Mouse (Mus musculus) embryonic facial prominence, embryonic 15.5 days (tissue): Measurements from ENCODE around the gene Mrps2. TPM values are rescaled to one million over a fixed set of nuclear protein-coding genes. Genes with fewer than 3 reads are reported as not detected.

ENCODE experiments used
- ATAC-seq: fragments of 200-750 bp; cut with Nextera tagmentation; 2 replicates; pipeline ENCODE4 v1.8.0; 2017; ENCODE audit warnings: low read depth, moderate TSS enrichment; ENCODE audit not compliant: insufficient number of reproducible peaks, low FRiP score, low TSS enrichment
- H3K27ac ChIP-seq: fragments of 300-500 bp; sonication (generic); replicated peaks from 2 replicates; pipeline ENCODE4 v1.5.1; 2015; ENCODE audit warnings: mild to moderate bottlenecking, inconsistent platforms
- H3K27me3 ChIP-seq: fragments of 300-500 bp; sonication (generic); 2 replicates; pipeline ENCODE4 v1.6.1; 2015; ENCODE audit warnings: inconsistent platforms
- H3K36me3 ChIP-seq: fragments of 300-500 bp; sonication (generic); 2 replicates; pipeline ENCODE4 v1.6.1; 2015; ENCODE audit warnings: mild to moderate bottlenecking, inconsistent platforms
- H3K4me1 ChIP-seq: fragments of 300-500 bp; sonication (generic); 2 replicates; pipeline ENCODE4 v1.6.1; 2015; ENCODE audit warnings: inconsistent platforms
- H3K4me2 ChIP-seq: fragments of 300-500 bp; sonication (generic); replicated peaks from 2 replicates; pipeline ENCODE4 v1.6.1; 2015; ENCODE audit warnings: mild to moderate bottlenecking, inconsistent platforms
- H3K4me3 ChIP-seq: fragments of 300-500 bp; sonication (generic); replicated peaks from 2 replicates; pipeline ENCODE4 v1.5.1; 2015; ENCODE audit warnings: mild to moderate bottlenecking, inconsistent platforms
- H3K9ac ChIP-seq: fragments of 300-500 bp; sonication (generic); 2 replicates; pipeline ENCODE4 v1.6.1; 2015; ENCODE audit warnings: inconsistent platforms
- H3K9me3 ChIP-seq: fragments of 300-500 bp; sonication (generic); replicated peaks from 2 replicates; pipeline ENCODE4 v1.6.1; 2016; ENCODE audit warnings: inconsistent platforms
- WGBS: fragments of 180-500 bp; shearing (Covaris S2); methylation state at CpG from one replicate; pipeline ENCODE4 v1.1.7; 2015; 5-methylcytosine and 5-hydroxymethylcytosine counted together
- polyA plus RNA-seq: library from polyadenylated mRNA; unstranded; fragments of >200 nt; fragmentation: Nextera tagmentation; extraction: Ambion mirVana; gene quantifications from 2 replicates; pipeline ENCODE4 v1.2.1, GENCODE M21; 2015

Gene Mrps2
- polyA plus RNA-seq, 1 experiment from 2014 or later, result 54.8 TPM

DNA sequence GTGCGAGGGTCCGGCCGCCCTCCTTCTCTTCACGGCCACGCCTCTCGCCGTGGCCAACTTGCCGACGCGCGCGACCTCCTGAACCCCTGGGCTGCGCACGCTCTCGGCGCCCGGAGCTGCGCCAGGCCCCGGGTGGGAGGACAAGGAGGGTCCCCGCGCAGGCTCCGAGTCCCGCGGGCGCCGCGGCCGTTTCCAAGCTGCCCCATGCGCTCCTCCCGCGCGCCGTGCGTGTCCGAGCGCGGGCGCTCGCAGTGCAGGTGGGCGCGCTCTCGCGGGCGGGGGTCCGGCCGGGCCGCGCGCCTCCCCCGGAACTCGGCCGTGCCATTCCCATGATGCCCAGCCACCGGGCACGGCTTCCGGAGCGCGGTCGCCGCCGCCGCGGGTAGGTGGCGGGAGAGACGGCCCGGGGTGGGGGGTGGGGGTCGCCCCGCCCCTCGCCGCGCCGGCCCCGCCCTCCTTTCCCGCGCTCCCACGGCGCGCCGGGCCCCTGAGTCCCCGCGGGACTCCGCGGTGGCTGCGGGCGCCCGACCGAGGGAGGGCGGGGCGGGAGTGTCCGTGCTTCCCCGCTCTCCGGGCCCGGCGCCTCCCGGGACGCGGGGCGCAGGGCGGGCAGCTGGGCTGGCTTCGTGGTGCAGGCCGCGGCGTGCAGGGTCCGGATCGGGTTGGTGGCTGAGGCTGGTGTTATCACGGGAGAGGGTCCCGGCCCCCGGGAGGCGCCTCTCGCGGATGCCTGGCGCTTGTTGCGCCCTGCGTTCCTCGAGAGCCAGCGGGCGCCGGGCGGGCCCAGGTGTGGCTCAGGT is 21.2 kb upstream of the Mrps2 start, which contains the start of gene Ppp1r26:
Ppp1r26 (plus strand) TSS at position 286 of the 800 bp plus-strand sequence.
- WGBS, result under 1% methylated on average over 64 of the region's 118 CpGs
- Histone ChIP-seq H3K4me3 (peak within 1 kb of the TSS; percentile 73), H3K4me2 (peak within 1 kb of the TSS; percentile 93), H3K27me3 (no peaks in the 10 kb centered on the region), H3K4me1 (peaks cover 22% of the 10 kb centered on the region), H3K27ac (peak within 1 kb of the TSS; percentile 78), H3K9me3 (no peaks in the 10 kb centered on the region), H3K36me3 (peaks cover 11% of the 10 kb centered on the region), H3K9ac (peak within 1 kb of the TSS; percentile 80)
- peak; percentile 30; the same call in 1 of the 2 replicates for ATAC-seq

DNA sequence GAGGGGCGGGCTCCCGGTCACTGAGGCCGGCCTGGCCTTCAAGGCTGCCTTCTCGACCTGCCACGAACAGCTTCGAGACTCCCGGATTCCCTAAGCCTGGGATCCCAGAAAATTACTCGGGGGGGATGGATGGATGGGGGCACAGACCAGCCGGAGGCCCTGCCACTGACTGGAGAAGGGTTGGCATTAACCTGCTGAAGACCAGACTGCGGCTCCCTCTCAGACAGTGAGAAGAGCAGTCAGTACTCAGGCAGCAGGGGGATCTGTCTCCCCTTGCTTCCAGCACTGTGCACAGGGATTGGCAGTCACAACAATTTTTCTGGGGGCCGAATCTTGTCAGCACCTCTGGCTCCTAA is 20.6 kb upstream of the Mrps2 start:
- Histone ChIP-seq H3K9me3 (no peaks in the 10 kb centered on the region), H3K4me1 (peaks cover 22% of the 10 kb centered on the region)
- ATAC-seq, result 0 out of 2 replicates have a peak, but pooled peaks have one; percentile 31

DNA sequence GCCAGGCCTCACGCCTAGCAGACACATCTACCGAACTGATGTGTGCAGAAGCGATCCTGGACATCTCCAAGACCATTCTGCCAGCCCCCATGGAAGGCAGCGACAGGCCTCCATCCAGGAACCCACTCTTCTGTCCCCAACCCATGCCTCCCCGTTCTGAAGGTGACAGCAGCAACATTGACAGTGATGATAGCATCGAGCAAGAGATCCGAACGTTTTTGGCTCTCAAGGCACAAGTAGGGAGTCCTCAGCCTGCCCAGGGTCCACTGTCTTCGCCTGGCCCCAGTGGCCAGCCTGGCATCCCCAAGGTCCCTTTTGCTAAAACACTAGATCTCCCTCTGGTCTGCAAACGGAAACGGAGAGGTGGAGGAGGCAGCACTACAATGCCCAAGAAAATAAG is 16.2 kb upstream of the Mrps2 start:
- Histone ChIP-seq H3K27me3 (no peaks in the 10 kb centered on the region), H3K9ac (no peak overlapping the region), H3K36me3 (peaks cover 25% of the 10 kb centered on the region)

More for the DNA sequence above, 20.6 kb upstream of the Mrps2 start:
- peaks cover 17% of the 10 kb centered on the region for H3K36me3 ChIP-seq
- no peaks in the 10 kb centered on the region for H3K27me3 ChIP-seq
- H3K27ac ChIP-seq, result peak overlapping the region; percentile 78
- H3K4me3 ChIP-seq, result peak overlapping the region; percentile 73
- H3K9ac ChIP-seq, result peak overlapping the region; percentile 80
- WGBS, result 5% methylated on average over 11 of the region's 11 CpGs
- H3K4me2 ChIP-seq, result peak overlapping the region; percentile 93

DNA sequence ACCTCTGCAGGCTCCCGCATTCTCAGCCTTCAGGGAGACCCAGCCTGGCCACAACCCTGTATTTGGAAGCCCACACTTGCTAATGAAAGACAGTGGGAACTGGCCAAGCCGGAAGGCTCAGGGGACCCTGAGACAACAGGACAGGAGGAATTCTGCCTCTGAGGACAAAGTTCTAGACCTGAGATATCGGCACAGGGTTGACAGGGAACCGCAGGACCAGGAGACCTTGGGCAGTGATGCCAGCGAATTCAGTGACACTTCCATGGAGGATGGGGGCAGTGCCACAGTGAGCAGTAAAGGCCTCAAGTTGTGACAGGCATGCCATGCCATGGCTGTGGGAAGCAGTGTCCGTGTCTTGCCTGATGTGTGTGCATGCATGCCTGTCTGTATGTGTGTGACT is 14.3 kb upstream of the Mrps2 start:
- Histone ChIP-seq H3K27ac (no peak overlapping the region), H3K36me3 (peaks cover 25% of the 10 kb centered on the region)

More for the DNA sequence above, 16.2 kb upstream of the Mrps2 start:
- no peak for ATAC-seq
- H3K4me3 ChIP-seq, result no peak overlapping the region
- H3K4me1 ChIP-seq, result peaks cover 13% of the 10 kb centered on the region; the same call in 1 of the 2 replicates
- H3K9me3 ChIP-seq, result no peaks in the 10 kb centered on the region
- no peak overlapping the region for H3K27ac ChIP-seq
- no peak overlapping the region for H3K4me2 ChIP-seq
- WGBS, result 86% methylated on average over 11 of the region's 11 CpGs

DNA sequence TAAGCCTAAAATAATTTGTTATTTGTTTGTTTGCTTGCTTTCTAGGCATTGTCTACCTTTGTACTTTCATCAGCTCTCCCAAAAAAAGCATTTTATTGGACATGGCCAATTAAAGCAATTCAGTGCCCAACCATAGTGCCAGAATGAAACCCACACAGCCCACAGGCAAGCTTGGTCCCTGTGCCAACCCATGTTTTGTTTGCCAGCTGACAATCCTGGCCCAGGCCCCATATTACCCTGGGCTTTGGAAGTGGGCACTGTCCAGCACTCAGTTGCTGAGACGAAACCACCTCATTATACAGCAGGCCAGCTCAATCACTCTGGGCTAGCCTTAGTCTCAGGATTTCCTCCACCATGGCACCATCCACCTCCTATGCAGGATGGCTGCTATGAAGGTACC is 11.2 kb upstream of the Mrps2 start:
- Histone ChIP-seq H3K27ac (no peak overlapping the region), H3K9me3 (no peaks in the 10 kb centered on the region), H3K27me3 (no peaks in the 10 kb centered on the region), H3K4me1 (no peaks in the 10 kb centered on the region), H3K4me2 (no peak overlapping the region), H3K4me3 (no peak overlapping the region), H3K9ac (no peak overlapping the region), H3K36me3 (peaks cover 14% of the 10 kb centered on the region)
- WGBS, result 61% methylated on average over 1 of the region's 1 CpGs
- no peak for ATAC-seq

More for the DNA sequence above, 14.3 kb upstream of the Mrps2 start:
- Histone ChIP-seq H3K4me2 (no peak overlapping the region), H3K4me1 (no peaks in the 10 kb centered on the region), H3K4me3 (no peak overlapping the region), H3K9me3 (no peaks in the 10 kb centered on the region), H3K27me3 (no peaks in the 10 kb centered on the region), H3K9ac (no peak overlapping the region)
- ATAC-seq, result no peak
- 87% methylated on average over 6 of the region's 6 CpGs for WGBS

DNA sequence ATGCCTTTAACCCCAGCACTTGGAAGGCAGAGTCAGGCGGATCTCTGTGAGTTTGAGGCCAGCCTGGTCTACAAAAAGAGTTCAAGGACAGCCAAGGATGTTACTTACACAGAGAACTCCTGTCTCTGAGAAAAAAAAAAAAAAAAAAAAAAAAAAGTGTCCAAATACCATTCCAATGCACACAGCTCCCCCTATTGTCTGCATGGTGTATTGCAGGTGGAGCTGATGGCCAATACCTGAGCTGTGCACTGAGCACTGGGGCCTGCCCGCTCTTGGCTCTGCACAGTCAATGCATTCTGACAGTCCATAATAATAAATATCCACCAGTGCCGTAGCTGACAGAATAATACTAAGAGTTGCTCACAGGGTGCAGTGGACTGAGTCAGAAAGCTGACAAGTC is 3.9 kb upstream of the Mrps2 start:
- Histone ChIP-seq H3K4me3 (no peak overlapping the region), H3K27ac (no peak overlapping the region), H3K4me2 (no peak overlapping the region), H3K4me1 (peaks cover 14% of the 10 kb centered on the region), H3K36me3 (no peaks in the 10 kb centered on the region), H3K27me3 (peaks cover 3% of the 10 kb centered on the region), H3K9ac (no peak overlapping the region), H3K9me3 (no peaks in the 10 kb centered on the region)
- 38% methylated on average over 3 of the region's 3 CpGs for WGBS
- ATAC-seq, result no peak

DNA sequence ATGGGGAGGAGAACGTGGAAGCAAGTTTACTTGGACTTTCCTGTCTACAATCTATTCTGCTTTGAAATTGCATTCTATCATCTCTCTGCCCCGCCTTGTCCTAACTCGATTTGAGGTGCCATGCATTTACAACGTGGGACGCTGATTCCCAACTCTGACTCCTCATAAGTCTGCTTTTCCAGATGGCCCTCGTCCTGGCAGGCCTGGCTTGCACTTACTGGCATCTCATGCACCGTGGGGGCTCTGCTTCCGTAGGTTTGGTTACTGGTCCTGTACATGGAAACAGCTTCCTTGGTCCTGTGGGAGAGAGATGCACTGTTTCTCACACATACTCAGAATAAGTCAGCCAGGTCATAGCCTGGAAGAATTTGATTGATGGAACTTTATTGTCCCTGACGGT is 2.9 kb upstream of the Mrps2 start:
- Histone ChIP-seq H3K27me3 (peaks cover 3% of the 10 kb centered on the region), H3K9ac (no peak overlapping the region), H3K4me2 (no peak overlapping the region), H3K27ac (no peak overlapping the region), H3K4me1 (peaks cover 17% of the 10 kb centered on the region), H3K36me3 (peaks cover 10% of the 10 kb centered on the region), H3K9me3 (no peaks in the 10 kb centered on the region), H3K4me3 (no peak overlapping the region)
- WGBS, result 78% methylated on average over 9 of the region's 9 CpGs
- ATAC-seq, result no peak

DNA sequence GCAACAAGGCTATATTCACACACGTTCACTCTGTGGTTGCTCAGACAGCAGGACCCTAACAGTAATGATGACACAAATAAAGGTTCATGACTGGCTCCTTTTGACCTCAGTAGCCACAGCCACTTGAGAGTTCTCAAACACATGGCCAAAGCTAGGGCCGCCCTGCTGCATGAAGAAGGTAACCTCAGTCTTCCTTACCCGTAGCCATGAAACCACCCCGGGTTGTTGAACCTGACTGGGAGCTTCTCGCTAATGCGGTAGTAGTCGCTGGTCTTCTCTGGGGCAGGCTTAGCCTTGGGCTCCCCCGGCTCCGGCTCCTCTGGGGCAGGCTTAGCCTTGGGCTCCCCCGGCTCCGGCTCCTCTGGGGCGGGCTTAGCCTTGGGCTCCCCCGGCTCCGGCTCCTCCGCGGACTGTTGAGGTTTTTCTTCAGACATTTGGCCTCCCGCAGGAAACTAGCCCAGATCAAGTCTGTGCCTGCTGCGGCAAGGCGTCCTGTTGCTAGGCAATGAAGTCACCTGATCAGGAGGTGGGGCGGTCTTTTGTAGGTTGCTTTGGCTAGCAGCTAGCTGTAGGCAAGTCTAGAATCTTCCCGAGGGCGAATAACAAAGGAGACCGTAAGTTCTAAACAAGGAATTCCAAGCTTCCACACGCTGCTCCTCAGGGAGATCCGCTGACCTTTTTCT is 1.9 kb upstream of the Mrps2 start, which contains the start of gene 1700007K13Rik:
1700007K13Rik (minus strand) TSS at position 497 of the 683 bp plus-strand sequence.
- peak within 1 kb of the TSS; percentile 28 for H3K4me3 ChIP-seq
- H3K9me3 ChIP-seq, result no peaks in the 10 kb centered on the region
- H3K36me3 ChIP-seq, result peaks cover 20% of the 10 kb centered on the region
- no peak within 1 kb of the TSS for H3K9ac ChIP-seq
- ATAC-seq, result peak; percentile 66
- peaks cover 17% of the 10 kb centered on the region for H3K4me1 ChIP-seq
- H3K27me3 ChIP-seq, result peaks cover 3% of the 10 kb centered on the region
- peak within 1 kb of the TSS; percentile 45 for H3K4me2 ChIP-seq
- WGBS, result 5% methylated on average over 25 of the region's 25 CpGs
- H3K27ac ChIP-seq, result no peak within 1 kb of the TSS

DNA sequence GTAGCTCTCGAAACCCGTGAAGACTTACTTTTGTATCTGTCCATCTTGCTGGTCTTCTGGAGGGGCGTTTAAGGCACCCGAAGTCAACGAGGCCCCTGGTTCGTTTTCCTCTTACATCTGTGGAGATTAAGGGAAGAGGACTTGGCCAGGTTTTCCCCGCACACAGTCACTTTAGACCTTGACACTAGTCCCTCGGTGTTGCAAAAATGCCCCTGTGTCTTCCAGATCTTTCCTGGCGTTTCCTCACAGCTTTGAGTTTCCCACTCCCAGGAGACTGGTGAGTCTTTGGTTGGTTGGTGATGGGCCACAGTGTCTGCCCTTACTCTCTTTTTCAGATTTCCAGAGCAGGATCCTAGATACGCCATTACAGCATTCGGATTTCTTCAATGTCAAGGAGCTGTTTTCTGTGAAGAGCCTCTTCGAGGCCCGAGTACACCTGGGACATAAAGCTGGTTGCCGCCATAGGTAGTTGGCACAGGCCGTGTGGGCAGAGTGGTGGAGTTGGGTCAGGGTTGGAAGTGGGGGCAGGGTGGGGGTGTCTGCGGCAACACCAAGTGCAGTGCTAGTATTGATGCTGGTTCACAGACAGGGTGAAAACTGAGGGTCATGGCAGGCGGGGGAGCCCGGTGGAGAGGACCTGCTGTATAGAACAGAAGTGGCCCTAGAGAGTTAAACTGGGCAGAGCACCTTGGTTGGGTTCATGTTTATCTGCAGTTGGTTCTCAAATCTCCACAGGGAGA is 790 bp downstream of the Mrps2 start:
- H3K4me2 ChIP-seq, result peak overlapping the region; percentile 71
- no peak overlapping the region for H3K27ac ChIP-seq
- peaks cover 17% of the 10 kb centered on the region for H3K4me1 ChIP-seq
- H3K27me3 ChIP-seq, result peaks cover 3% of the 10 kb centered on the region
- H3K36me3 ChIP-seq, result peaks cover 40% of the 10 kb centered on the region
- peak overlapping the region; percentile 97 for H3K4me3 ChIP-seq
- H3K9me3 ChIP-seq, result no peaks in the 10 kb centered on the region
- WGBS, result 52% methylated on average over 18 of the region's 18 CpGs
- no peak for ATAC-seq
- peak overlapping the region; percentile 96 for H3K9ac ChIP-seq

DNA sequence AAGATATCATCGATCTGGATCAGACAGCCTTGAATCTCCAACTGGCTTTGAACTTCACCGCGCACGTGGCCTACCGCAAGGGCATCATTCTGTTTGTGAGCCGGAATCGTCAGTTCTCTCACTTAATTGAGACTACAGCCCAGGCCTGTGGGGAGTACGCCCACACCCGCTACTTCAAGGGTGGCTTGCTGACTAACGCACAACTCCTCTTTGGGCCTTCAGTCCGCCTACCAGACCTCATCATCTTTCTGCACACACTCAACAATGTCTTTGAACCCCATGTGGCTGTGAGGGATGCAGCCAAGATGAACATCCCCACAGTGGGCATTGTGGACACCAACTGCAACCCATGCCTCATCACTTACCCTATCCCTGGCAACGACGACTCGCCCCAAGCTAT is 1.6 kb downstream of the Mrps2 start:
- no peak for ATAC-seq
- Histone ChIP-seq H3K27ac (no peak overlapping the region), H3K9me3 (no peaks in the 10 kb centered on the region), H3K27me3 (peaks cover 3% of the 10 kb centered on the region), H3K36me3 (peaks cover 40% of the 10 kb centered on the region), H3K4me3 (no peak overlapping the region), H3K4me1 (peaks cover 17% of the 10 kb centered on the region), H3K9ac (no peak overlapping the region), H3K4me2 (no peak overlapping the region)
- WGBS, result 98% methylated on average over 14 of the region's 14 CpGs

DNA sequence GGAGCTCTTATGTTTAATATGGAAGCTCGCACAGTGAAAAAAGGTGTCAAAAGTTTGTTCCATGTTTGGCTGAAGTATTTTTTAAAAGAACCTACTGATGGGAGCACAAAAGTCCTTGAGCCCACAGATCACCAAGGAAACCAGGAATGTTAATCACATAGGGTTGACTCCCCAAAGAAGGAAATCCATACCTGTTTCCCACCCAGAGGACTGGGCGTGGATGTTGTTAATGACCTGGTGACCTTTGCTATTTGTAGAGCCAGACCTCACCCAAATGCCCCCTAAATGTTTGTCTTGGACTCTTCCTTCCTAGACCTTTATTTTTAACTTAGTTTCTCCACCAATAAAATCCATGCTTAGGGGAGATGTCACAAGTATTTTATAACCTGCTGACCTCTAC is 2.7 kb downstream of the Mrps2 start:
- Histone ChIP-seq H3K4me3 (no peak overlapping the region), H3K27ac (no peak overlapping the region), H3K9me3 (no peaks in the 10 kb centered on the region), H3K4me2 (no peak overlapping the region), H3K4me1 (peaks cover 17% of the 10 kb centered on the region), H3K36me3 (peaks cover 40% of the 10 kb centered on the region), H3K9ac (no peak overlapping the region), H3K27me3 (no peaks in the 10 kb centered on the region; the same call in 1 of the 2 replicates)
- 94% methylated on average over 2 of the region's 2 CpGs for WGBS
- no peak for ATAC-seq
